Mouse (Mus musculus): ENCODE measurements around the gene Adm2. TPM values are rescaled to one million over a fixed set of nuclear protein-coding genes. Genes with fewer than 3 reads are reported as not detected.
A peak's percentile ranks its signal among the peaks of the same experiment; 100 is the strongest.

The Adm2 gene
- 0.19 and 0.60 TPM in 2 replicates for polyA plus RNA-seq (2015; fragmentation: Nextera tagmentation; extraction: Ambion mirVana)

DNA sequence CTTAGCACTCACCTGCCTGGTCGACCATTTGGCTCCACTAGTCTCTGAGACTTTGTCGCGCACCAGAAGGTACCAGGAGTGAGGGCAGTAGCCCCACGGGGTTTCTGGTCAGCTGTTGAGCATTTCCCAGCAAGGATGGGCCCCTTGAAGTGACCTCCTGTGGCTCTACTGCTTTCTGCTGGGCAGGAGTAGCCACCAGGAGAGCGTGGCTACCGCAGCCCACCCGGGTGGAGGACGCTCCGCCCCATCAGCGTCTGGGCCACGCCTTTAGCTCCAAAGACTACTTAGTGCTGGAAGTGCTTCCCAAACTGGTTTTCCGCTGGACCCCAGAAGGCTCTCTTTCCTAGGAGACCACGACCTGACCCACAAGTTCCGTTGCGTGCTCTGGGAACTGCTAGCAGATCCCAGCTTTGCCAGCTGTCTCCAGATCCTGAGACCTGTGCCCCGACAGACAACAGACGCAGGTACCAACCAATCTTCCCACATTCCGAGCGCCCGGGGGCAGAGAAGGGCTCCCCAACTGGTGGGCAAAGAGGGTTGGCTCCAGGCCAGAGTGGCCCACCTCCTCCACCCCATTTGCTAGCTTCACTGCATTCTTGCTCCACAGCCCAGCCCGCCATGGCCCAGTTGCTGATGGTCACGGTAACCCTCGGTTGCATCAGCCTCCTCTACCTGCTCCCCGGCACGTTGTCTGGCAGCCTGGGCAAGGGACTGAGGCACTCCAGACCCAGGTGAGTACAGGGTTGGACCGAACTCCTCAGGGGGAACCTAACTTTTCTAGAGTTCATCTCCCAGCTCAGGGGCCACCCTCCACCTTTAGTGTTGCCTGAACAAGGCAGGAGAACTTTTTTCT is at the start of gene Adm2:
Adm2 (plus strand) TSS at position 51 of the 853 bp plus-strand sequence.
- Histone ChIP-seq H3K27me3 (peaks cover 28% of the 10 kb centered on the region), H3K9ac (peak within 1 kb of the TSS; percentile 25), H3K4me1 (replicated peaks) (peaks cover 7% of the 10 kb centered on the region; the same call in 1 of the 2 replicates), H3K9me3 (replicated peaks) (no peaks in the 10 kb centered on the region), H3K4me2 (peak within 1 kb of the TSS; percentile 58), H3K27ac (no peak within 1 kb of the TSS), H3K4me3 (peak within 1 kb of the TSS; percentile 34), H3K36me3 (no peaks in the 10 kb centered on the region)
- 5% methylated on average over 26 of the region's 26 CpGs for WGBS
- no peak for ATAC-seq (replicated peaks; ENCODE audit: insufficient number of reproducible peaks, insufficient read depth, low FRiP score, low read depth)

GRCm38 (mm10) chr15:89275497-89275896 is 47.0 kb upstream of the Adm2 start:
- no peak overlapping the region for H3K4me2 ChIP-seq
- H3K27ac ChIP-seq = no peak overlapping the region
- H3K4me1 ChIP-seq (replicated peaks) = no peaks in the 10 kb centered on the region
- H3K9ac ChIP-seq = no peak overlapping the region
- no peaks in the 10 kb centered on the region for H3K9me3 ChIP-seq (replicated peaks)
- WGBS = 90% methylated on average over 3 of the region's 3 CpGs
- no peaks in the 10 kb centered on the region for H3K27me3 ChIP-seq
- ATAC-seq (replicated peaks; ENCODE audit: insufficient number of reproducible peaks, insufficient read depth, low FRiP score, low read depth) = no peak
- no peak overlapping the region for H3K4me3 ChIP-seq
- peaks cover 45% of the 10 kb centered on the region for H3K36me3 ChIP-seq

DNA sequence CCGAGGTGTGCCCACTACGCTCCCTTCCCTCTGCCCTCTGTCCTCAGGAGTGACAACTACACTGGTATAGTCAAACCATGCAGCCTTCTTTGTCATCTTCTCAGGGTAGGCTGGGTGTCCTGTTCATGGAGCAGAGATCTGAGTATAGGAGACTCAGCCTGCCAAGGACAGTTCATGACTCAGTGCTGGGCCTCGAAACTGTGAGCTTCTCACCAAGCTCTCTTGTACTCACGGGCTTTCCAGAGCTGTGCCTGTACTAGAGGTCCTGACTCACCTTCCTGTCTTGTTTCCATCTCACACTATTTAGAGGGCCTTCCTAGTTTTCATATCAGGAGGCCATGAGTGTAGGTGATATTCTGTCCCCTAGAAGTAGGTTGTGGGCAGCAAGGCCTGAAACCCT is 45.2 kb upstream of the Adm2 start:
- Histone ChIP-seq H3K4me1 (replicated peaks) (no peaks in the 10 kb centered on the region), H3K27ac (no peak overlapping the region), H3K36me3 (peaks cover 54% of the 10 kb centered on the region), H3K9me3 (replicated peaks) (no peaks in the 10 kb centered on the region), H3K4me3 (no peak overlapping the region), H3K9ac (no peak overlapping the region), H3K27me3 (no peaks in the 10 kb centered on the region), H3K4me2 (no peak overlapping the region)
- WGBS = 86% methylated on average over 4 of the region's 4 CpGs
- no peak for ATAC-seq (replicated peaks; ENCODE audit: insufficient number of reproducible peaks, insufficient read depth, low FRiP score, low read depth)

DNA sequence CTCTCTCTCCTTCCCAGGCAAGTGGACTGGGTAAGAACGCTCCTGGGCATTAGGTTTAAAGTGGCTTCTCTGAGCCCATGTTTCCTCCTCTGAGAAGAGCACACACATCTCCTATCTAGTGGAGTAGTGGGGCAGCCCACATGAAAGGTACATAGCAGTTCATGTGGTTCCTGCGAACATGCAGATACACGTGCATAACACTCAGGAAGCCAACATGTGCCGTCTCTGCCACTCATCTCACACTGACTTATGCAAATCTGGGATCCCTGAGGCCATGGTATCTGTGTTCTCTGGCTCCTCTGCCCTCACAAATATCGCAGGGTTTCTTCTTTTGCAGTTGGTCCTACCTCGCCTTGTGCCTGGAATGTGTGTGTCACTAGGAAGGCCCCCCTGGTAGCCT is 40.0 kb upstream of the Adm2 start:
- H3K27ac ChIP-seq = no peak overlapping the region
- no peaks in the 10 kb centered on the region for H3K9me3 ChIP-seq (replicated peaks)
- ATAC-seq (replicated peaks; ENCODE audit: insufficient number of reproducible peaks, insufficient read depth, low FRiP score, low read depth) = no peak
- peaks cover 55% of the 10 kb centered on the region for H3K36me3 ChIP-seq
- H3K27me3 ChIP-seq = no peaks in the 10 kb centered on the region
- H3K4me2 ChIP-seq = no peak overlapping the region
- no peaks in the 10 kb centered on the region for H3K4me1 ChIP-seq (replicated peaks)
- H3K9ac ChIP-seq = no peak overlapping the region
- H3K4me3 ChIP-seq = no peak overlapping the region
- 84% methylated on average over 6 of the region's 6 CpGs for WGBS

GRCm38 (mm10) chr15:89284094-89284493 is 38.4 kb upstream of the Adm2 start:
- Histone ChIP-seq H3K27ac (no peak overlapping the region), H3K9ac (no peak overlapping the region), H3K4me2 (no peak overlapping the region), H3K4me1 (replicated peaks) (no peaks in the 10 kb centered on the region), H3K9me3 (replicated peaks) (no peaks in the 10 kb centered on the region), H3K36me3 (peaks cover 64% of the 10 kb centered on the region), H3K27me3 (no peaks in the 10 kb centered on the region), H3K4me3 (no peak overlapping the region)
- no peak for ATAC-seq (replicated peaks; ENCODE audit: insufficient number of reproducible peaks, insufficient read depth, low FRiP score, low read depth)
- 77% methylated on average over 2 of the region's 2 CpGs for WGBS

DNA sequence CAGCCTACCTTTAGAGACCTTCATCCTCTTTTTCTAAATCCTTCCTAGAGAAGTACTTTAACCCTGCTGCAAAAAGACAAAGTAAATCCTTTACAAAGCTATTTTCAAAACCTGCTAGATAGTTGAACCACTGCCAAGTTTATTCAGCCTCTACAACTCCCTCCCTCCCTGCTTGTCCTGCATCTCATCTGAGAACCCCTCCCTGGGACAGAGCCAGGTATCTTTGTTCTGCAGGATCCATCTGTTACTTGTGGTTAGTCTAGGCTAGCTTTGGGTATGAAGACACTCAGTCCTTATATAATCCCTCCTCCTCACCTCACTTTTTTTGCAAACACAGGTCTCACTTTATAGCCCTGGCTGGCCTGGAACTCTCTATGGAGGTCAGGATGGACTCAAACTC is 37.5 kb upstream of the Adm2 start:
- Histone ChIP-seq H3K4me1 (replicated peaks) (no peaks in the 10 kb centered on the region), H3K36me3 (peaks cover 69% of the 10 kb centered on the region), H3K9ac (no peak overlapping the region), H3K4me3 (no peak overlapping the region), H3K4me2 (no peak overlapping the region), H3K27ac (no peak overlapping the region), H3K27me3 (no peaks in the 10 kb centered on the region), H3K9me3 (replicated peaks) (no peaks in the 10 kb centered on the region)
- no peak for ATAC-seq (replicated peaks; ENCODE audit: insufficient number of reproducible peaks, insufficient read depth, low FRiP score, low read depth)

DNA sequence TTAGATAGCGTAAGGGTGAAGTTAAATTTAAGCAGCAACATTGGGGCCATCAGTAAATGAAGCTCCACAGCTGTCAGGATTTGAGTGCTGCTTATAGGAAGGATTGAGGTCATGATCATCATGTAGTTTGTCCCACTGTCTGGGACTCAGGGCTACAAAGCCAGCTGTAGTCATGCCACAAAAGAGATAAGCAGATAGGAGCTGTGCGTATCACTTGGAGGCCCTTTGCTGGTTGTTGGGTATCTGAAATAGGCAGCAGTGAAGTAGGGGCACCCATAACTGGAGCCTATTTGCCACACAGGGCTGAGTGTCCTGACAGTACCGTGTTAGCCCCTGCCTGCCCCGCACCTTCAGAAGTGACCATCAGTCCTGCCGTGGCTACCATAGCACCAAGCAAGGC is 37.0 kb upstream of the Adm2 start:
- no peak overlapping the region for H3K4me3 ChIP-seq
- ATAC-seq (replicated peaks; ENCODE audit: insufficient number of reproducible peaks, insufficient read depth, low FRiP score, low read depth) = no peak
- H3K27ac ChIP-seq = no peak overlapping the region
- no peak overlapping the region for H3K9ac ChIP-seq
- WGBS = 83% methylated on average over 5 of the region's 5 CpGs
- H3K4me1 ChIP-seq (replicated peaks) = no peaks in the 10 kb centered on the region
- H3K4me2 ChIP-seq = no peak overlapping the region
- H3K27me3 ChIP-seq = no peaks in the 10 kb centered on the region
- peaks cover 68% of the 10 kb centered on the region for H3K36me3 ChIP-seq
- H3K9me3 ChIP-seq (replicated peaks) = no peaks in the 10 kb centered on the region

GRCm38 (mm10) chr15:89286114-89286513 is 36.4 kb upstream of the Adm2 start:
- Histone ChIP-seq H3K4me2 (no peak overlapping the region), H3K4me3 (no peak overlapping the region), H3K27me3 (no peaks in the 10 kb centered on the region), H3K36me3 (peaks cover 65% of the 10 kb centered on the region), H3K9me3 (replicated peaks) (no peaks in the 10 kb centered on the region), H3K9ac (no peak overlapping the region), H3K4me1 (replicated peaks) (no peaks in the 10 kb centered on the region), H3K27ac (no peak overlapping the region)
- no peak for ATAC-seq (replicated peaks; ENCODE audit: insufficient number of reproducible peaks, insufficient read depth, low FRiP score, low read depth)
- 77% methylated on average over 7 of the region's 7 CpGs for WGBS

GRCm38 (mm10) chr15:89286582-89286981 is 35.9 kb upstream of the Adm2 start:
- Histone ChIP-seq H3K27me3 (no peaks in the 10 kb centered on the region), H3K4me2 (no peak overlapping the region), H3K9me3 (replicated peaks) (no peaks in the 10 kb centered on the region), H3K9ac (no peak overlapping the region), H3K4me1 (replicated peaks) (no peaks in the 10 kb centered on the region), H3K27ac (no peak overlapping the region), H3K4me3 (no peak overlapping the region), H3K36me3 (peaks cover 66% of the 10 kb centered on the region)
- no peak for ATAC-seq (replicated peaks; ENCODE audit: insufficient number of reproducible peaks, insufficient read depth, low FRiP score, low read depth)
- 88% methylated on average over 5 of the region's 5 CpGs for WGBS

DNA sequence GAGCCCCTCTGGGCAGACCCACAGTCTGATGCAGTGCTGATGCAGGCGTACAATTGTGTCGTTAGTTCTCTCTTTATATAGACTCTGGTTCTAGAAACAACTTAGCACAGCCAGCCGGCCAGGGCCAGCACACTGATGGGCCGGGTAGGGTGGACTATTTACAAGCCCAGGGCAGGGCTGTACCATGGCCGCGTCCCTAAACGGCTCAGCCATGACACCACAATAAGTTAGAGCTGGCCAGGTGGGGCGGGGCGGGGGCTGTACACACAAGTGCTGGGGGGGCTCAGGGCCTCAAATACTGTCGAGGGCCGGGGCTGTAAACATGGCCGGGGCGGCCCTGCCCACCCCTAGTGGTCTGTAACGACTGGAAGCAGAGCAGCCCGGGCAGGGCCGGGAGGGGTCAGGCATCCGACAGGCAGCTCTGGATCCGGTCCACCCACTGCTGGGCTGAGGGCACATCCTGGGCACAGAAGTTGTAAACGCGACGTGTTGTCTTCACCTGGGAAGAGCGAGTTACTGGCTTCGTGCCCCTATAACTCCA is 34.2 kb upstream of the Adm2 start:
- H3K9ac ChIP-seq = no peak overlapping the region
- WGBS = 86% methylated on average over 23 of the region's 23 CpGs
- peaks cover 66% of the 10 kb centered on the region for H3K36me3 ChIP-seq
- no peaks in the 10 kb centered on the region for H3K27me3 ChIP-seq
- ATAC-seq (replicated peaks; ENCODE audit: insufficient number of reproducible peaks, insufficient read depth, low FRiP score, low read depth) = no peak
- no peak overlapping the region for H3K4me3 ChIP-seq
- H3K27ac ChIP-seq = no peak overlapping the region
- no peaks in the 10 kb centered on the region for H3K9me3 ChIP-seq (replicated peaks)
- H3K4me2 ChIP-seq = no peak overlapping the region
- no peaks in the 10 kb centered on the region for H3K4me1 ChIP-seq (replicated peaks)

GRCm38 (mm10) chr15:89289455-89289854 is 33.1 kb upstream of the Adm2 start:
- Histone ChIP-seq H3K4me3 (no peak overlapping the region), H3K27ac (no peak overlapping the region), H3K36me3 (peaks cover 67% of the 10 kb centered on the region), H3K9me3 (replicated peaks) (no peaks in the 10 kb centered on the region), H3K4me1 (replicated peaks) (no peaks in the 10 kb centered on the region), H3K9ac (no peak overlapping the region), H3K4me2 (no peak overlapping the region), H3K27me3 (no peaks in the 10 kb centered on the region)
- 91% methylated on average over 11 of the region's 11 CpGs for WGBS
- ATAC-seq (replicated peaks; ENCODE audit: insufficient number of reproducible peaks, insufficient read depth, low FRiP score, low read depth) = no peak

DNA sequence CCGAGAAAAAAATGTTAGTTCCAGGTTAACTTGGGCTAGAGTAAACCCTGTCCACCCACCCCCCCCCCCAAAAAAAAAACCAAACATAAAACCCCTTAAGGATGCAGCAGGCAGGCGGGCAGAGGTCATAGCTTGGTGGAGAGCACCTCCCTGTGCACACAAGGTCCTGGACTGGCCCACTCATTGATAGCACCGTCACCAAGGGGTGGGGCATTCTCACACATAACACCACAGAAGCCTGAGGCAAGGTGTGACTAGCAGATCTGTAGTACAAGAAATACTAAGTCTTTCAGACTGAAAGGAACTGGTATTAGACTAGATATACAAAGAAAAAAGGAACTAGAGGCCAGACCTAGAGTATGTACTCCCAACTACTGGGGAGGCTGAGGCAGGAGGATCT is 31.0 kb upstream of the Adm2 start:
- 89% methylated on average over 3 of the region's 3 CpGs for WGBS
- H3K9ac ChIP-seq = no peak overlapping the region
- no peak for ATAC-seq (replicated peaks; ENCODE audit: insufficient number of reproducible peaks, insufficient read depth, low FRiP score, low read depth)

More for the DNA sequence above, 31.0 kb upstream of the Adm2 start:
- H3K27ac ChIP-seq = no peak overlapping the region
- no peak overlapping the region for H3K4me3 ChIP-seq
- peaks cover 4% of the 10 kb centered on the region for H3K4me1 ChIP-seq (replicated peaks)
- no peak overlapping the region for H3K4me2 ChIP-seq
- H3K27me3 ChIP-seq = no peaks in the 10 kb centered on the region
- H3K9me3 ChIP-seq (replicated peaks) = no peaks in the 10 kb centered on the region
- H3K36me3 ChIP-seq = peaks cover 83% of the 10 kb centered on the region

Data from heart, embryonic 15.5 days (tissue).